Mouse (Mus musculus) MEL (cell line): ENCODE measurements around the gene Sarnp. TPM values are rescaled to one million over a fixed set of nuclear protein-coding genes. Genes with fewer than 3 reads are reported as not detected.
A peak's percentile ranks its signal among the peaks of the same experiment; 100 is the strongest.

Experiments used
- DNase-seq: peaks from one replicate; pipeline ENCODE4 v3.0.0; 2011; ENCODE audit warnings: low read depth, low spot score
- H3K27ac ChIP-seq: 2 replicates; pipeline ENCODE4 v1.5.1; 2012; ENCODE audit warnings: low read depth, mild to moderate bottlenecking, control low read depth, low read length, moderate library complexity; ENCODE audit not compliant: control insufficient read depth
- H3K27me3 ChIP-seq, 2 experiments: fragments of 150-350 bp in 1 of 2; sonication (generic) in 1 of 2; 2 replicates each; pipeline ENCODE4 v1.6.1; 2012; ENCODE audit warnings: low read length in 2 of 2, mild to moderate bottlenecking in 2 of 2, improper control_type of control experiment in 1 of 2, moderate library complexity in 1 of 2; ENCODE audit not compliant: insufficient read depth in 2 of 2, control insufficient read depth in 1 of 2
- H3K36me3 ChIP-seq, 2 experiments: 2 replicates each; pipeline ENCODE4 v1.6.1; 2012 to 2014; ENCODE audit warnings: low read length in 2 of 2, improper control_type of control experiment in 1 of 2, inconsistent platforms in 1 of 2, mild to moderate bottlenecking in 1 of 2; ENCODE audit not compliant: insufficient read depth in 2 of 2, control insufficient read depth in 1 of 2
- H3K4me1 ChIP-seq, 2 experiments: fragments of 150-350 bp in 1 of 2; sonication (generic) in 1 of 2; 2 replicates each; pipeline ENCODE4 v1.6.1; 2012; ENCODE audit warnings: low read length in 2 of 2, improper control_type of control experiment in 1 of 2, mild to moderate bottlenecking in 1 of 2; ENCODE audit not compliant: insufficient read depth in 2 of 2, control insufficient read depth in 1 of 2
- H3K4me3 ChIP-seq, 2 experiments: fragments of 150-350 bp in 1 of 2; sonication (generic) in 1 of 2; 2 replicates each; pipeline ENCODE4 v1.5.1; 2012; ENCODE audit warnings: low read depth in 2 of 2, low read length in 2 of 2, mild to moderate bottlenecking in 2 of 2, moderate library complexity in 2 of 2, control low read depth in 1 of 2, improper control_type of control experiment in 1 of 2; ENCODE audit not compliant: control insufficient read depth in 1 of 2, insufficient read depth in 1 of 2
- H3K79me2 ChIP-seq: 2 replicates; pipeline ENCODE4 v1.6.1; 2012; ENCODE audit warnings: mild to moderate bottlenecking, low read length, moderate library complexity; ENCODE audit not compliant: control insufficient read depth, poor library complexity, insufficient read depth
- H3K9ac ChIP-seq: 2 replicates; pipeline ENCODE4 v1.6.1; 2012; ENCODE audit warnings: low read depth, mild to moderate bottlenecking, control low read depth, low read length, moderate library complexity; ENCODE audit not compliant: control insufficient read depth, poor library complexity, severe bottlenecking
- H3K9me3 ChIP-seq: fragments of 150-350 bp; sonication (generic); replicated peaks from 2 replicates; pipeline ENCODE4 v1.6.1; 2012; ENCODE audit warnings: mild to moderate bottlenecking, low read length, improper control_type of control experiment, moderate library complexity; ENCODE audit not compliant: insufficient read depth
- CHD1 ChIP-seq: IDR thresholded peaks from 2 replicates; pipeline ENCODE4 v1.6.1; 2012; ENCODE audit warnings: low read depth, mild to moderate bottlenecking, inconsistent platforms, low read length, improper control_type of control experiment
- HCFC1 ChIP-seq: IDR thresholded peaks from 2 replicates; pipeline ENCODE4 v1.6.1; 2012; ENCODE audit warnings: low read depth, mild to moderate bottlenecking, inconsistent platforms, low read length, improper control_type of control experiment, moderate library complexity
- MAX ChIP-seq: IDR thresholded peaks from 2 replicates; pipeline ENCODE4 v1.6.1; 2011; ENCODE audit warnings: low read length, improper control_type of control experiment
- MAZ ChIP-seq: IDR thresholded peaks from 2 replicates; pipeline ENCODE4 v1.6.1; 2012; ENCODE audit warnings: low read depth, mild to moderate bottlenecking, inconsistent platforms, low read length, improper control_type of control experiment
- MEF2A ChIP-seq: IDR thresholded peaks from 2 replicates; pipeline ENCODE4 v1.6.1; 2014; ENCODE audit warnings: low read depth, mild to moderate bottlenecking, inconsistent platforms, low read length, improper control_type of control experiment; ENCODE audit not compliant: poor library complexity, insufficient replicate concordance, severe bottlenecking; ENCODE audit errors: extremely low read depth
- POLR2A ChIP-seq, 2 experiments: IDR thresholded peaks; 2 replicates each; pipeline ENCODE4 v1.6.1; 2011 to 2012; ENCODE audit warnings: low read length in 2 of 2, mild to moderate bottlenecking in 2 of 2, control low read depth in 1 of 2, improper control_type of control experiment in 1 of 2, low read depth in 1 of 2, moderate library complexity in 1 of 2; ENCODE audit not compliant: control insufficient read depth in 1 of 2, insufficient read depth in 1 of 2, poor library complexity in 1 of 2
- POLR2AphosphoS2 ChIP-seq: IDR thresholded peaks from 2 replicates; pipeline ENCODE4 v1.6.1; 2011; ENCODE audit warnings: low read length, improper control_type of control experiment
- POLR2AphosphoS5 ChIP-seq: IDR thresholded peaks from 2 replicates; pipeline ENCODE4 v1.6.1; 2012; ENCODE audit warnings: low read depth, borderline replicate concordance, mild to moderate bottlenecking, inconsistent platforms, low read length, moderate library complexity, mixed read lengths
- RAD21 ChIP-seq: IDR thresholded peaks from 2 replicates; pipeline ENCODE4 v1.6.1; 2011; ENCODE audit warnings: mild to moderate bottlenecking, low read depth, low read length, improper control_type of control experiment
- RCOR1 ChIP-seq: IDR thresholded peaks from 2 replicates; pipeline ENCODE4 v1.6.1; 2012; ENCODE audit warnings: low read depth, mild to moderate bottlenecking, inconsistent platforms, low read length, improper control_type of control experiment
- SIN3A ChIP-seq: IDR thresholded peaks from 2 replicates; pipeline ENCODE4 v1.6.1; 2012; ENCODE audit warnings: low read length, improper control_type of control experiment, inconsistent platforms
- SMC3 ChIP-seq: IDR thresholded peaks from 2 replicates; pipeline ENCODE4 v1.6.1; 2011; ENCODE audit warnings: low read depth, low read length, improper control_type of control experiment
- TAL1 ChIP-seq: IDR thresholded peaks from 2 replicates; pipeline ENCODE4 v1.6.1; 2012; ENCODE audit warnings: mild to moderate bottlenecking, inconsistent platforms, low read length, moderate library complexity, mixed read lengths
- TBP ChIP-seq: IDR thresholded peaks from 2 replicates; pipeline ENCODE4 v1.8.0; 2011; ENCODE audit warnings: low read depth, low read length, improper control_type of control experiment
- TCF12 ChIP-seq: IDR thresholded peaks from 2 replicates; pipeline ENCODE4 v1.6.1; 2014; ENCODE audit warnings: low read depth, mild to moderate bottlenecking, inconsistent platforms, low read length, improper control_type of control experiment, moderate library complexity
- USF1 ChIP-seq: IDR thresholded peaks from 2 replicates; pipeline ENCODE4 v1.6.1; 2014; ENCODE audit warnings: low read depth, mild to moderate bottlenecking, inconsistent platforms, low read length, improper control_type of control experiment, moderate library complexity
- ZC3H11A ChIP-seq: IDR thresholded peaks from 2 replicates; pipeline ENCODE4 v1.6.1; 2012; ENCODE audit warnings: low read depth, mild to moderate bottlenecking, inconsistent platforms, low read length, improper control_type of control experiment
- ZKSCAN1 ChIP-seq: IDR thresholded peaks from 2 replicates; pipeline ENCODE4 v1.6.1; 2012; ENCODE audit warnings: low read depth, mild to moderate bottlenecking, inconsistent platforms, low read length, improper control_type of control experiment, moderate library complexity
- ZMIZ1 ChIP-seq: IDR thresholded peaks from 2 replicates; pipeline ENCODE4 v1.6.1; 2012; ENCODE audit warnings: low read depth, mild to moderate bottlenecking, inconsistent platforms, low read length, improper control_type of control experiment, moderate library complexity
- polyA plus RNA-seq, 2 experiments: library from polyadenylated mRNA; stranded (reverse) in 1 of 2; unstranded in 1 of 2; fragments of >175 nt in 1 of 2; fragments of >200 nt in 1 of 2; gene quantifications; 2 replicates each; pipeline versions ENCODE4 v1.2.1 to v1.2.4; 2012; ENCODE audit warnings: low replicate concordance in 2 of 2, low read depth in 1 of 2; ENCODE audit not compliant: insufficient read length in 2 of 2, insufficient read depth in 1 of 2, missing spikeins in 1 of 2
- total RNA-seq: library from RNA; depleted of rRNA; stranded (reverse); fragments of 300-350 nt; gene quantifications from 2 replicates; pipeline ENCODE4 v1.2.3, GENCODE M21; 2012

Sarnp gene
- total and polyA plus RNA-seq, 3 experiments = 103 to 1,007 (median 189) TPM

DNA sequence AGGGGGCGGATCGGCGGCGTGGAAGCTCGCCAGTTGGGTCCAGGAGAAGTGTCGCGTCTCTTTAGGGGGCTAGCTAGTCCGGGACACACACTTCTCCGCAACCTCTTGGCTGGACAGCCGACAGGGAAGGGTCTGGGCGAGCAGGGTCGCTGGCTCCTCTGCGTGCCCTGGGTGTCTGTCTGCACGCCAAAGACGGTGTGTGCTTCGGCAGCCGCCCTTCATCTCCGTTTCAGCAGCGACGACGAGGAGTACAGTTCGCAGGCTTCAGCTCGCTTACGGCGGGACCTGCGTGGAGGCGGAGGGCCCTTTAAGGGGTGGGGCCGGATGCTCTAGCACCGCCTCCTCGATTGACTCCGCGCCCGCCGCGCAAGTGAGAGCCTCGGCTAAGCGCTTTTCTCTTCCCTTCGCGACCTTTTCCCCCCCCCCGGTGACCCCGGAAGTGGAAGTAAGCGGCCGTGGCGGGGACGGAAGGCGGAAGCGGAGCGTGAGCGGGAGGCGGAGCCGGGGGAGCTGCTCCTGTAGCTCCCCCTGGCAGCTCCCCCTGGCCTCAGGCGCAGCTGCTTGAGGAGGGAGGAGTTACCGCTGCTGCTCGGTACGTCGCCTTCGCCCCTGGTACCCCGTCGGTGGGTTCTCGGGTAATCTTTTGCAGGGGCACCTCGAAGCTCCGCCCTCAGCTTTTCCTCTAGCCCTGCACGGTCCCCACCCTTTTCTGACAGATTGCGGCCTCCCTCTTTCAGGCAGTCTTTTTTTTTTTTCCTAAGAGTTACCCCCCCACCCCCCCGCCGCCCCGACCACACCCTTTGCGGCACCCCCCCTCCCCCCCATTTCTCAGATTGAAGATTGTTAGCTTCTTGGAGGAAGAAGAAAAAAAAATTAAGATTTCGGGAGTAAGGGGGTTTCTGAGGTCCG lies 11.8 kb upstream of the Sarnp start (continued):
- TF ChIP-seq POLR2AphosphoS2 (no peak; the same call in 1 of the 2 replicates), MEF2A (no peak), SIN3A (peak; percentile 89), TCF12 (0 out of 2 replicates have a peak, but pooled peaks have one; percentile 7)

DNA sequence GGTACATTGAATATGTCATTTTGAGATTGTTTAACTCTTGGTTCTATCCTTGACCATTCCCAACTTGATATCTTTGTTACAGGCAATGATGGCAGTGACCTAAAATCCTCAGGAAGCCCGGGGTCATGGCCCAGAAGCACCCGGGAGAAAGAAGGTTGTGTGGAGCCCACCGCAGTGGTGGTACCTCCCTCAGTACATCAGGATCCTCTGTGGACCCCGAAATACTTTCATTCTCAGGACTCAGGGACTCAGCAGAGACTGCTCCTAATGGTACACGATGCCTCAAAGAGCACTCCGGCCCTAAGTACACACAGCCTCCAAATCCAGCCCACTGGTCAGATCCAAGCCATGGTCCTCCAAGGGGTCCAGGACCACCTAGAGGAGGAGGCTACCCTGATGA lies 11.0 kb upstream of the Sarnp start:
- TF ChIP-seq USF1 = no peak
- no peak for TF ChIP-seq SMC3
- no peak for TF ChIP-seq RCOR1
- TF ChIP-seq POLR2A (IDR thresholded peaks at IDR 0.05; ENCODE audit: control insufficient read depth in 1 of 2, insufficient read depth in 1 of 2, low read depth in 1 of 2, low read length in 2 of 2, poor library complexity in 1 of 2) = no peak
- TF ChIP-seq, all 39 proteins: peak for 0
- Histone ChIP-seq H3K4me1 (peaks cover 5 to 12% of the 10 kb centered on the region in 2 experiments; a peak in 3 of 4 replicates), H3K79me2 (peaks cover 27% of the 10 kb centered on the region), H3K36me3 (peaks cover 0 to 8% of the 10 kb centered on the region in 2 experiments; a peak in 2 of 4 replicates), H3K27ac (peak overlapping the region; percentile 49), H3K27me3 (no peaks in the 10 kb centered on the region), H3K9me3 (no peaks in the 10 kb centered on the region), H3K9ac (peak overlapping the region; percentile 78), H3K4me3 (peak overlapping the region; percentile 69 to 86)
- DNase-seq = no peak

DNA sequence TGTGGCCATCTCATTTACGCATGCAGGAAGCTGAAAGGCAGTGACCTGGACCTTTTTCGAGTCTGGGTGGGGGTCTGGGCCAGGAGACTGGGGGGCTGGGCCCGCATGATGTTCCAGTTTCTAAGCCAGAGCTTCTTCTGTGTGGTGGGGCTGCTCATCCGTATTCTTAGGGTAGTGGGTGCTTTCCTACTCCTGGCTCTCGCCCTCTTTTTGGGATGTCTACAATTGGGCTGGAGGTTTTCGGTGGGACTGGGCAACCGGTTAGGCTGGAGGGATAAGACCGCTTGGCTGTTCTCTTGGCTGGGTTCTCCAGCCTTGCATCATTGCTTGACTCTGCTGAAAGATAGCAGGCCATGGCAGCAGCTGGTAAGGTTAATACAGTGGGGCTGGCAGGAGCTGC lies 10.1 kb upstream of the Sarnp start:
- Histone ChIP-seq H3K27ac (no peak overlapping the region), H3K27me3 (no peaks in the 10 kb centered on the region), H3K4me1 (peaks cover 5 to 12% of the 10 kb centered on the region in 2 experiments; a peak in 3 of 4 replicates), H3K9me3 (no peaks in the 10 kb centered on the region), H3K9ac (peak overlapping the region; percentile 78), H3K36me3 (peaks cover 0 to 8% of the 10 kb centered on the region in 2 experiments; a peak in 2 of 4 replicates), H3K79me2 (peaks cover 27% of the 10 kb centered on the region), H3K4me3 (peak overlapping the region; percentile 69 to 86)
- TF ChIP-seq ZMIZ1 (no peak), HCFC1 (no peak)
- DNase-seq = no peak

DNA sequence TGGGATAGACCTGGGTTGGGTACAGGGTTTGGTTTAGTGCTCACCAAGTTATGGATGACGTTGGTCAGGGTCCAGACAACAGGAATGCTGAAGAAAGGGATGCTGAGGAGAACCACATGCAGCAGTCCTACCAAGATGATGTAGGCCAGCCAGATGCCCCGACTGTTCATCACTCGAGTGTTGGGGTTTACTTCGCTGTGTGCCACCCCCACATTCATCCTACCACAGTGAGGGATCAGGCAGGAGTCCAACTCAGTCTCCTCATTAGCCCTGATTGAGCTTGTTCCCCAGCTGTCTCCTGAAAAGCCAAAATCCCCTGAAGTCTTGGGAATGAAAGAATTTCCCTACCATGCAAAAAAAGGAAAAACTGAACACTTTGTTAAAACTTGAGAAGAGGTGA lies 3.1 kb downstream of the Sarnp start:
- Histone ChIP-seq H3K79me2 (peaks cover 38% of the 10 kb centered on the region), H3K9me3 (no peaks in the 10 kb centered on the region), H3K9ac (no peak overlapping the region), H3K27ac (no peak overlapping the region), H3K27me3 (no peaks in the 10 kb centered on the region), H3K4me3 (no peak overlapping the region; a peak in 1 of 4 replicates), H3K36me3 (peaks cover 20 to 23% of the 10 kb centered on the region in 2 experiments), H3K4me1 (peaks cover 5 to 8% of the 10 kb centered on the region in 2 experiments; a peak in 3 of 4 replicates)
- TF ChIP-seq MEF2A (no peak), RCOR1 (no peak), ZC3H11A (no peak), MAX (no peak), SIN3A (no peak), CHD1 (no peak), TAL1 (no peak), TBP (no peak), ZKSCAN1 (no peak), POLR2A (IDR thresholded peaks at IDR 0.05; ENCODE audit: control insufficient read depth in 1 of 2, insufficient read depth in 1 of 2, low read depth in 1 of 2, low read length in 2 of 2, poor library complexity in 1 of 2) (no peak), RAD21 (no peak), MAZ (no peak), POLR2AphosphoS5 (no peak)
- DNase-seq = no peak
